ENCODE assay signal across 8 mouse cellular contexts in genomic region chr3:68494296-68495095, GRCm38 (mm10).
A peak's percentile ranks its signal among the peaks of the same experiment; 100 is the strongest.
DNase-seq lines count a peak whose midpoint lies in the region; ATAC-seq and TF ChIP-seq lines count a peak whose summit lies in the region.

No protein-coding gene starts in this region.

- no peak for ATAC-seq in limb, embryonic 15.5 days (ENCODE audit: insufficient number of reproducible peaks, low FRiP score, low TSS enrichment, low read depth)
- ATAC-seq in midbrain, postnatal 0 days (ENCODE audit: low FRiP score) = peak; percentile 15

- peak overlapping the region; percentile 99 for H3K4me2 ChIP-seq in limb, embryonic 15.5 days
- H3K4me2 ChIP-seq in midbrain, postnatal 0 days (ENCODE audit: low read depth, low read length, poor library complexity, severe bottlenecking) = peak overlapping the region; percentile 97

- H3K27ac ChIP-seq in bone marrow macrophage, adult 2 months (ENCODE audit: insufficient read depth, low read depth, low read length) = no peak overlapping the region
- H3K27ac ChIP-seq in limb, embryonic 15.5 days = peak overlapping the region; percentile 89
- 0 out of 2 replicates have a peak overlapping the region, but pooled peaks have one; percentile 55 for H3K27ac ChIP-seq in midbrain, postnatal 0 days (ENCODE audit: low read depth, low read length)

- TF ChIP-seq CTCF in bone marrow macrophage, adult 2 months (IDR thresholded peaks at IDR 0.05; ENCODE audit: low read depth, low read length) = no peak
- TF ChIP-seq CTCF in midbrain, postnatal 0 days (IDR thresholded peaks at IDR 0.05) = no peak

- H3K4me3 ChIP-seq in bone marrow macrophage, adult 2 months (ENCODE audit: insufficient read depth, low read length) = peak overlapping the region; percentile 61
- H3K4me3 ChIP-seq in erythroblast, embryonic 14.5 days (replicated peaks) = peak overlapping the region; percentile 62
- peak overlapping the region; percentile 75 for H3K4me3 ChIP-seq in limb, embryonic 15.5 days
- H3K4me3 ChIP-seq in midbrain, postnatal 0 days (ENCODE audit: low read depth, low read length) = peak overlapping the region; percentile 75

- no peaks in the 10 kb centered on the region; the same call in 1 of the 2 replicates for H3K9me3 ChIP-seq in erythroblast, embryonic 14.5 days (ENCODE audit: control insufficient read depth, low read length)
- H3K9me3 ChIP-seq in limb, embryonic 15.5 days = no peaks in the 10 kb centered on the region
- no peaks in the 10 kb centered on the region for H3K9me3 ChIP-seq in midbrain, postnatal 0 days (ENCODE audit: low read length)

- intact Hi-C loops in heart, postnatal 36 days (cut with DNase I) = loop anchor here (2.0 to 10.0 kb wide), 4 partner anchors 14 to 510 kb away; partner anchors contain the start of genes Ift80 and Smc4

- no peaks in the 10 kb centered on the region for H3K4me1 ChIP-seq in bone marrow macrophage, adult 2 months (ENCODE audit: control insufficient read depth, insufficient read depth, low read length)
- H3K4me1 ChIP-seq in erythroblast, embryonic 14.5 days (ENCODE audit: control insufficient read depth) = peaks cover 41% of the 10 kb centered on the region
- H3K4me1 ChIP-seq in limb, embryonic 15.5 days = peaks cover 35% of the 10 kb centered on the region
- H3K4me1 ChIP-seq in midbrain, postnatal 0 days (ENCODE audit: insufficient read depth, low read length) = 0 out of 2 replicates have a peak, but pooled peaks cover 4% of the 10 kb centered on the region

- TF ChIP-seq POLR2A in bone marrow macrophage, adult 2 months (IDR thresholded peaks at IDR 0.05; ENCODE audit: borderline replicate concordance, low read depth, low read length) = no peak

- DNase-seq in retina, embryonic 14.5 days (ENCODE audit: low spot score) = peak; percentile 56
- no peak for DNase-seq in retina, postnatal 1 day
- peak; percentile 52 to 69 for DNase-seq in heart, postnatal 36 days
- peak; percentile 27 for DNase-seq in midbrain, postnatal 0 days (ENCODE audit: low spot score)
- DNase-seq in T-cell, adult 2 months (ENCODE audit: low spot score) = no peak

- WGBS in limb, embryonic 15.5 days = 0% methylated on average over 57 of the region's 68 CpGs
- under 1% methylated on average over 67 of the region's 68 CpGs for WGBS in midbrain, postnatal 0 days

- H3K9ac ChIP-seq in limb, embryonic 15.5 days = peak overlapping the region; percentile 38
- H3K9ac ChIP-seq in midbrain, postnatal 0 days (replicated peaks; ENCODE audit: low read length, poor library complexity, severe bottlenecking) = peak overlapping the region; percentile 75

- H3K27me3 ChIP-seq in erythroblast, embryonic 14.5 days (ENCODE audit: control insufficient read depth) = peaks cover 61% of the 10 kb centered on the region
- peaks cover 12% of the 10 kb centered on the region; the same call in 1 of the 2 replicates for H3K27me3 ChIP-seq in limb, embryonic 15.5 days
- H3K27me3 ChIP-seq in midbrain, postnatal 0 days (ENCODE audit: insufficient read depth, low read length) = no peaks in the 10 kb centered on the region

- no peaks in the 10 kb centered on the region for H3K36me3 ChIP-seq in erythroblast, embryonic 14.5 days (ENCODE audit: control insufficient read depth)
- H3K36me3 ChIP-seq in limb, embryonic 15.5 days = no peaks in the 10 kb centered on the region
- no peaks in the 10 kb centered on the region for H3K36me3 ChIP-seq in midbrain, postnatal 0 days (ENCODE audit: insufficient read depth, low read length)

Comparison
In these comparisons a context has a peak if more than half of its experiments do, and no peak if none do; other contexts are left out.
1. DNase-seq: peak in retina, embryonic 14.5 days (single experiment), heart, postnatal 36 days (2 of 2) and midbrain, postnatal 0 days (single experiment); none in retina, postnatal 1 day (single experiment) and T-cell, adult 2 months (single experiment).
2. Peak in every context shown above with its lines, with median percentiles within 50 percentile points of each other: H3K4me3 ChIP-seq.